Mouse (Mus musculus) cerebellum, adult 18-20 months (tissue): Measurements from ENCODE around the gene Ywhah.

Source experiments
- DNase-seq, 2 experiments: peaks; one replicate each; pipeline ENCODE4 v3.0.0; 2021

Ywhah gene

DNA sequence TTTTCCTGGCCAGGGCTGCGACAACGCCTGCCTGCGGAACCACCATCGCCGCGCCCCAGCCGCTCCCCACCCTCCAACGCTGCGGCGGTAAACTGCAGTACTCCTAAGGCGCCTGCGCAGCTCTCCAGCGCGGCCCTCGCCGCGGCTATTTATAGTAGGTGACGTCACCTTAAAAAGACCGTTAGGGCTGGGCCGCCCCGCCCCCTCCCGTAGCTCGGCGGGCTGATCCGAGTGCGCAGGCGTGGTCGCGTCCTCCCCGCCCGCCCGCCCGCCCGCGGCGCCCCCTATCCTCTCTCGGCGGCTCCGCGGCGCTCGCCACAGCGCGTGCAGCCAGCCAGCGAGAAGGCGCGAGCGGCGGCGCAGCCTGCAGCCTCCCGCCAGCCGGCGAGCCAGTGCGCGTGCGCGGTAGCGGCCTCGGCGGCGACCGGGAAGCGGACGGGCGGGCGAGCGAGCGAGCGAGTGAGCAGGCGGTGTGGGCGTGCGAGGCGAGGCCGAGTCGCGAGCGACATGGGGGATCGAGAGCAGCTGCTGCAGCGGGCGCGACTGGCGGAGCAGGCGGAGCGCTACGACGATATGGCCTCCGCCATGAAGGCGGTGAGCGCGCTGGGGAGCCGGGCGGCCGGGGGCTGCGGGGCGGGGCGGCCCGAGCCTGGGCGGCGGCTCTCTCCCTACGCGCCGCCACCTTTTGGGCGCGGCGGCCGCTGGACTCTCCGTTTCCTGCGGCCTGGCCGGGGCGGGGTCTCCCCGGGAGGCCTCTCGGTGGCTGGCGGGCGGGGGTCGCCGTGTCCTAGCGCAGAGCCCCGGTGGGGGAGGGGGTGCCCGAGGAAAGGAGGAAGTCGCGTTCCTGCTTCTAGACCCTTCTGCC, at the start of gene Ywhah:
TSS of gene Ywhah (plus strand) at position 256 of the 865 bp plus-strand sequence.
- DNase-seq, result peak; percentile 95 to 99

DNA sequence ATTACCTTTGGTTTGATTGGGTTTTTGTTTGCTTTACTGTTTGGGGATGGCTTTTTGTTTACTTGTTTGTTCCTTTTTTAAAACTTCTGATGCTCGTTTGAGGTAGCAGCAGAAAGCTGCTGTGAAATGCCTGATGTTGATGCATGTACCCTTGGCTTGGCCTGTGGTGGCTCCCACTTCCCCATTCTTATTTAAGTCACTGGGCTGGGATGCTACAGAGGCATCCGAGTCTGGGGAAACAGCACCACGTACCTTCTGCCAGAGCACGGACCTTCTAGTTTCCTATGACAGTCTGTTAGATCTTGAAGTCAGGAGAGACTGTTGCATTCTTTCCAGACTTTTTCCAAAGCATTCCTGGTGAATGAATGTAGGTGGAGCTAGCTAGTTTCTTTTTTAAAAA, 42.1 kb upstream of the Ywhah start:
- DNase-seq, result no peak

DNA sequence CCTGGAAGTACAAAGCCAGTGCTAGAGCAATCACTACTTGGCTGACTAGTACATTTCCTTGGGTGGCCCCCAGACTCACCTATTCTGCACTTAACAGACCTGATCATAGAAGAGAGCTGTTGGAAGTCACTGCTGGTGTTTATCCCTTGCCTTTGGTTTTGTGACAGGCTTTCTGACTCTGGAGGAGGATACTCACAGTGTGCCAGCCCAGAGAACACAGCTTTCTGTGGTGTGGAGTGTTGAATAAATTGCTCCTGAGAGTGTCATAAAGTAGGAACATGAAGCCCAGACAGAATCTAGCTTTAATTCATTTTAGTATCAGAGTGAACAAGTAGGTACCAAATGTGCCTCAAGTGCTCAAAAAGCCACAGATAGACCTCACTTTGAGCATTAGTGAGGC, 41.4 kb upstream of the Ywhah start:
- no peak for DNase-seq

DNA sequence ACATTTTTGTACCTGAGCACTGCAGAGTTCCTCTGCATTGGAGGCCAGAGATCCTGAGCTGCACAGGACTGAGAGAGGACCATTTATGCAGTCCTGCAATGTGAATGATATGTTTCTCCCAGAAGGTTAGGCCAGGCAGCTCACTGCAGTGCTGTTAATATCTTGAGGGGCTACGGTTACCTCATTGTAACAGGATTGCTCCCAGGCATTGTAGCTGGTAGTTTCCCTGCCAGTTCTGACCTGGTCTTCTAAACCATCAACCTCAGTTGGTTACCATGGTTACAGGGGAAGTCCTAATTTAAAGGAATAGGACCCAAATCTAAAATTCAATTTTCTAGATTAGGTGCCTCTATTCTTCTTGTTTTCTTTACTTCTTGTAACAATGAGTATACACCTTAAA, 33.2 kb upstream of the Ywhah start:
- DNase-seq, result no peak

DNA sequence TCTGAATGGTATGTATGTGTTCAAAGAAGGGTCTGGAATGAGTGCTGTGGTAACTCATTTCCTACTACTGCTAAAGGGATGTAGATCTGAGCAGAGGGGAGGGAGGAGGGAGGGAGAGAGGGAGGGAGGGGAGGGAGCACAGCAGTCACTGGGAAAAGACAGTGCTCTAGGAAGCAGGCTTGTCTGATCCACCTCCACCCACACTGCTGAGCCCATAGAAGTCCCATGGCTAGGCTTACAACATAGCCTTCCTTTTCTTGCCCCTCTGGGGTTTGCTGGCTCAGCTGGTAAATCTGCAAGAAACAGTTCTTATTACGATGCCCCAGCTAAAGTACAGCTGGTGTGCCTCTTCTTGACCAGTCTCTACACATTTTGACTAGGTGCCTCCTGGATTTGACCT, 30.7 kb upstream of the Ywhah start:
- DNase-seq, result no peak

DNA sequence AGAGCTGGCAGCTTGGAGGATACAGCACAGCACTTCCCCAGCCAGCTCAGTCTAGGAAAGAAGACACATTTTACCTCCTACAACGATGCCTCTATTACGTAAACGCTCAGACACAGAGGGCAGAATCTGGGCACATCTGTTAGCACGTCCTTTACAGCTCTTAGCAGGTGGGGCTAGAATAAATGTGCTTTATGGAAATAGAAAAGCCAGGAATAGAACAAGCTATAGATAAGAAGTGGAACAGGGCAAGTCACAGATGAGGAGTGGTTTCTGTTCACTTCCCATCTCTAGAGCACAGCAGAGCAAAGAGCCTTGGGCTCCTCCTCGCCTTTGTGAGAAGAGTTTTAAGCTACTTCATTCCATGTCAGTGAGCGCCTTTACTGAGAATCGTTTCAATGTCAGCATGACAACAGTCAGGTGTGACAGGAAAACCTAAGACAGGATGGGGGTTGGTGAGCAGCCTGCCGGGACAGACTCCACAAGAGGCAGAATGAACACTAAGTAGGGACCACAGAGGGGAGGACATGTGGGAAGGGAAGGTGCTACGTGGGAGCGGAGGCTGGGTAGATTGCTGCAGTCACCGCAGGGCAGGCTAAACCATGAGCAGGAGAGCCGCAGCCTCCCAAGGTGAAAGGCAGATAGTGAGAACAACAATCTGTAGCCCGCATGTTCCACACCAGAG, 28.5 kb upstream of the Ywhah start:
- DNase-seq, result no peak

DNA sequence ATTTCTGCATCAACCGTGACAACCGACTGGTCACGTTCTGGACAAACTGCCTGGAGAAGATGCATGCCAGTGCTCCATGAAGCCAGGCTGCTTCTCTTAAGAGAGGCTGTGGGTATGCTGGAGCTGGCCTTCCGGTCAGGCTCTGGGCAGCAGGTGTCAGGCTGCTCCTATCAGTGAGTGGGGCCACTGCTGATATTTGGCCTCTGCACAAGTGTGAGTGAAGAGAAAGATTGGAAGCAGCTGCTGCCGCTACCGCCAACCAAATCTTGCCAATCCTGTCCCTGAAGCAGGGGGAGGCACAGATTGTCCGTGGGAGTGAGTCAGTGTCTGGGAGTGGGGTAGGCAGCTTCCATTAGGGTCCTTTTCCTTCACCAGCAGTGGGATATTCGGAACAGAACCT, 27.5 kb upstream of the Ywhah start:
- DNase-seq, result peak; percentile 67 to 77

DNA sequence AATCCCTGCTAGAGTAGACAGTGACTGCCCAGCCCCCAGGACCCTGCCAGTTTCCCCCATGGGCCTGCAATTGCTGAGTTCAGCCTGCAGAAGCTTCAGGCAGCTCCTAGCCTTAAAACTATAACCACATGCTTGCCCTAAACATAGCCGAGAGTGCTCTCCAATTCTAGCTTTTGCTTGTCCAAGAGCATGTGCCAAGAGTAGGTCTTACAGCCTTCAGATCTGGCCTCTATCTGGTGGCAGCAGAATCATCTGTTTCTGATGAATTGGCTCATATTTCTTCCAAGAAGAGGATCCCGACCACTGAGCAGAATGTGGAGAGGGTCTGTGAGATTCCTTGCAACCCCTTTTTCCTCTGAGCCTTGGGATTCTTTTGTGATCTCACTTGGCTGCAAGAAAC, 24.1 kb upstream of the Ywhah start:
- DNase-seq, result no peak

DNA sequence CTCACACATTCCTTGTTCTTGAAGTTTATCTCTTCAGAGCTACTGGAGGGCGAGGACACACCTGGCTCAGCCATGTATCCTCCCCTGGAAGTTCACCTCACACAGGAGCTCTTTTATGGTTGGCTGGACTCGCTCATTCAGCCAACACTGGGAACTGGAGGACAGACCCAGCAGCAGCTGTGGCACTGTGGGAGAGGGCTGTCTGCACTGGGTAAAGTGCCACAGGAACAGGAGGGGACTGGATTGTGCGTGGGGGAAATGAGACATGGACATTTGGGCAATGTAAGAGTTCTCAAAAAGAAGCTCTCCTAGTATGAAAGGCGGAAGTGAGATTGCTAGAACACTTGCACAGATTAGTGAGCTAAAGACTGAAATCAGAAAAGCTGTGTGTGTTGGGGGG, 22.9 kb upstream of the Ywhah start:
- no peak for DNase-seq

DNA sequence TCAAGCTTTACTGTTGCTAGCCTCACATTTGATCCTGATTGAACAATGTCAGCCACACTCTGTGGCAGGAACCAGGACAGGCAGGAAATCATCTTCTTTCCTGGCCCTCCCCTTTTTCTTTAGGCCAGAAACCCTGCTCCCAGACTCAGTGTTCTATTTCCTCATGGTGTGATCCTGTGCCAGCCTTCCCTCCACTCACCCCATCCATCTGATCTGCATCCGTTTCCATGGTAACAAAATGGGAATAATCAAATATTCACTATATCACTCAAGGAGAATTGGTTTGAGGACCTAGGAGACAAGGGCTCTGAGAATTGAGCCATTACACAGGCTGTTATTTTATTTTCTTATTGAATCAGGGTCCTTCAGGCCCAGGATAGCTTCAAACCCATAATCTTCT, 22.1 kb upstream of the Ywhah start:
- no peak for DNase-seq

DNA sequence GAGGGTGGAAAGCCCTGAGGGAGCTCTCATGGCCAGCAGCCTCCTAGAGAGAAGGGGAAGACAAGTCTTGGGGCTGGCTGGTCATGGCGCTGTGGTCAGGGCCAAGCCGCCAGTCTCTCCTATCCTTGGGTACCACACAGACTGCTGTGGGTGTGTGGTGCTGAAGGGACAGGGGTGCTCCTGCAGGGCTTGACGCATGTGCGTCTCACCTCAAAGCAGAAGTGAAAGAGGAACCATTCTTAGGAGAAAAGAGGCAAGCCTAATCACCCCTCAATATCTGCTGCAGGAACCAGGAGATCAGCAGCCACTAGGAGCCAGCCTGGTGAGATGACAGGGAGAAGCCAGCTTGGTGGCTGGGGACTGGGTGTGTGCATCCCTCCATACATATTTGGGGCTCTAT, 20.9 kb upstream of the Ywhah start:
- no peak for DNase-seq

DNA sequence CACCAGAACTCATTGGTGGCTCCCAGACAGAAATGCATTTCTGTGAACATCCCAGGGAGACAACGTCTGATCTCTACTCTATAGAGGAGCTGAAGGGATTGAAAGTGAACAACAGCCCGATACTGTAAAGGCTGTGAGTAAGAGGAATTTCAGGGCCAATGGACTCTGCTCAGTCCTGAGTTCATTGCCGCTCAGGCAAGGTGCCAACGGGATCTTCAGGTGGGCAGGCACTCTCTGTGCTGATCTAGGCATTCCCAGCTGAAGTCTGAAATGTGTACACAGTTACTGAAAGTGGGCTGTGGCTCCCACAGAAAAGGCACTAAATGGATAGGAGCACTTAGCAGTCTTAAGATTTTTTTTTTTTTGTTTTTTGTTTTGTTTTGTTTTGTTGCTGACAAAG, 19.8 kb upstream of the Ywhah start:
- no peak for DNase-seq

DNA sequence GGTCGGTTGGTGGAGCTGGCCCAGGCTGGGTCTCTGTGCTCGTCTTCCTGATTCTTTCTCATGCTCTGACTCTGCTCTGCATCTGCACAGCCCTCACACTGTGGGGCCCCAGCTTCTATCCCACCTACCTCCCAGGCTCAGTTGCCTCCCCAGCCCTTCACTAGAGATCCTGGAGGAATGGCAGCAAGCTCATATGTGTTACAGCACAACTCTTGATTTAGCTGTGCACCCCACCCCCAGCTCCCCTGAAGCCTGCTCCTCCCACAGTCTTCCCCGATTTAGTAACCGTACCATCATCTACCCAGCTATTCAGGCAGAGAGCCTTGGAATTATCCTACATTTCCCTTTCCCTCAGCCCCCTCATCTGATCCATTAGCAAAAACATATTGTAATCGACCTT, 17.5 kb upstream of the Ywhah start:
- DNase-seq, result no peak

DNA sequence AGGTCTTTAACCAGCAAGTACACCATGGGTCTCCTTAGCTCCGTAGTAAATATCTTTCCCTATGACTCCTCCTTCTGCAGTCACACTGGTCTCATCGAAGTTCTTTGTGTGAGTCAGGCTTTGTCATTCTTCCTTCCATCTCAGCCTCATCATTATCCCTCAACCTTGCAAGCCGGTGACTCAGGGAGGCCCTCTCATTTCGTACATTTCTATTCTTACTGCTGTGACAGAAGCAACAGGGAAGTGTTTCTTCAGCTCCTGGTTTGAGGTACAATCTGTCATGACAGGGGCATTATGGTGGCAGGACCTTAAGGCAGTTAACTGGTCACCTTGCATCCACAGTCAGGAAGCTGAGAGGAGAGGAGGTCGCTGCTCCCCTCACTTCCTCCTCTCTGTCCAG, 15.8 kb upstream of the Ywhah start:
- no peak for DNase-seq

DNA sequence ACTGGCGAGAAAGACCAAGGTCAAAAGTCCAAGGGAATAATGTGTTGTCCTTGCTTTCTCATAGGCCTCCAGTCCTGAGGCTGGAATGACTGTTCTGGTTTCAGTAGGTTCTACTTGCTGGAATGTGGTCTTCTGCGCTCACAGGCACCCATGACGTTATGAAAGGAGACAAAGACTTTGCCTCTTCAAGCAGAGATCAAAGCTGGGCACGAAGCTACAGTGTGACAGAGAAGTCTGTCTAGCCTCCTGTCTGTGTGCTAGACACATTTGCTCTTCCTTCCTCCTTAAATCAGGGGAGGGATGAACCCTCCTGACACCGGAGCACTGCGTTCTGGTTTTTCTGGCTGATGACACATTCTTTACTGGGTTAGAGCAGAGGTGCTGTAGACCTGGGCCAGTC, 15.1 kb upstream of the Ywhah start:
- no peak for DNase-seq

DNA sequence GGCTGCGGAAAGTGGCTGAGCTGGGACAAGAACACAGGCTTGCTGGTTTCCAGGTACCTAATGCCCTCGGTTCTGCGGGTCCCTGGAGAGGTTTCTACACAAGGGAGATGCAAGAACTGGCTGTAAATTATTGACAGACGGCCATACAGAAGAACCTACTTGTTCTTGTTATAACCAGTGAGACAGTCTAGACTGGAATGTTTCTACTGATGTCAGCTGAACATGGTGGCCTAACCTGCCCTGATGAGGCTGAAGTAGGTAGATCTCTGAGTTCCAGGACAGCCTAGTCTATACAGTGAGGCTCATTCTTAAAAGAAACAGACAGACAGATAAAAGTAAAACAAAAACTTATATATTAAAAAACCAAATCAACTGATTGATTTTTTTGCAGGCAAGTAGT, 14.5 kb upstream of the Ywhah start:
- DNase-seq, result no peak

DNA sequence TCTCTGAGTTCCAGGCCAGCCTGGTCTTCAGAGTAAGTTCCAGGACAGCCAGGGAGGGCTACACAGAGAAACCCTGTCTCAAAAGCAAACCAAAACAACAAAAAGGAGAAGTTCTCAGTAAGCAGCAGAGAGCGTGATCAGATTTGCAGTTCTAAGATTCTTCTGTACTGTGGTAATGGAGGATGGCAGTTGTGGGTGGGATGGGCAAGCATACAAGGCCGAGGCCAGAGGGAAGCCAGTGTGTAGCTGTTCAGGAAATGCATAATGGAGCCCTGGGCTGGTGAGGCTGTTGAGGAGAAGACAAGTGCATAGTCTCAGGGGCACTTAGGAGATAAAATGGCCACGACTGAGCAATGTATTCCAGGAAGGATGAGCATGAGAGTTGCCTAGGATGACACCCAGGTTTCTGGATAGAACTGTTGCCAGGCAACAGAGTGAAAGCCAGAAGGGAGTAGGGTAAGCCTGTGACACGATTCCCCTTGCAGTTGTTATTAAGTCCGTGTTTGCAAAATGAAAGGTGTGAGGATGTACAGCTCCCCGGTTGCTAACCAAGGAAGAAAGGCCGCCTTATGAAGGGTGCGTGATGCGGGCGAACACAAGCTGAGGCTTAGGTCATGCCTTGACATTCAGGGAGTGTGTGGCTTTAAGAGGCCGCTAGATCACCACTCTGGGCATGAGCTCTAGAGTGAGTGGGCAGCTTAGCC, 13.0 kb upstream of the Ywhah start:
- DNase-seq, result no peak

DNA sequence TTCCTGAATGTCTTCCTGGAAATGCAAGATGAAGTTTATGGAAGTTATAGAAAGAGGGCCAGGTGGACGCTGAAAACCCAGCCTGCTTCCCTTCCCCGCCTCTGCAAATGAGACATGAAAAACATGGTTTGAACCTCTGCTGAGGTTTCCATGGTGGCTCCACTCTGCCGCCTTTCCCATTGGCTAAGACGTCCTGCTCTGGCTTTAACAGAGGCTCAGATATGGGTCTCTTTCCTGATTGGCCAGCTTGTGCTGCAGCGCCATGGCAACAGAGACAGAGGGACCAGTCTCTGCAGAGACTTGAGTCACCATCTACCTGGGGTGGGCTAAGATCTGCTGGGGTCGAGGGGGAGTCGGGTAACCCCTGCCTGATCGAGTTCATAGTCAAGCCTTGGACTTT, 11.9 kb upstream of the Ywhah start:
- no peak for DNase-seq

DNA sequence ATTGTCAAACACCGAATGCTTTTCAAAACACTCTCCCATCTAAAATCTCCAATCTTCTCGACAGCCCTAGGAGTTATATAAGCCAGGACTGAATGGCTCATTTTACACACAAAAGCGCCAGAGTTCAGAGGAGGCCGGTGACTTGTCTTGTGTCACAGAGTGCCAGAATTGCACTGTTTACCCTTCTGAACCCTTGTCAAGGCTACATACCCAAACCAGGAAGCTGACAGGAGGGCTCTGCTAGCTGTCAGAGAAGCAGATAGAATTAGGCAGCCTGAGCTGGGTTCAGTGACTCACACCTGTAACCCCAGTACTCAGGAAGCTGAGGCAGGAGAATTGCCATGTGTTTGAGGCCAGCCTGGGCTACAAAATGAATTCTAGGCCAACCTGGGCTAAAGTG, 11.2 kb upstream of the Ywhah start:
- no peak for DNase-seq

DNA sequence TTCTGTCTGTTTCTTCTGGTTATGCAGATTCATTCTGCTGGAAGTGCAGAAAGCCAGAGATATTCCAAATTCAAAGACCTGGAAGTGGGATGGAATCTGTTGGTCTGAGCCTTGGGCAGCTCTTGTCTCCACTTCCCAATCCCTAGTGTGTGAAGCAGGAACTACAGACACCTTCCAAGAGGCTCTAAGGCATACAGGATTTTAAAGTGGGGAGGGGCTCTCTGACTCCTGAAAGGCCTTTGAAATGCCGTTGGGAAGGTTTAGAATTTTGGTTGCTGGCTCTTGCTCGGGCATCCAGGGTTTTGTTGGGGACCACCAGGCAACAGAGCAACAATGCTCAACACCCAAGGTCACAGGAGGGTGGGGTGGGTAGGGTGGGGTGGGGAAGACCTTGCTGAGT, 9.3 kb upstream of the Ywhah start:
- no peak for DNase-seq

DNA sequence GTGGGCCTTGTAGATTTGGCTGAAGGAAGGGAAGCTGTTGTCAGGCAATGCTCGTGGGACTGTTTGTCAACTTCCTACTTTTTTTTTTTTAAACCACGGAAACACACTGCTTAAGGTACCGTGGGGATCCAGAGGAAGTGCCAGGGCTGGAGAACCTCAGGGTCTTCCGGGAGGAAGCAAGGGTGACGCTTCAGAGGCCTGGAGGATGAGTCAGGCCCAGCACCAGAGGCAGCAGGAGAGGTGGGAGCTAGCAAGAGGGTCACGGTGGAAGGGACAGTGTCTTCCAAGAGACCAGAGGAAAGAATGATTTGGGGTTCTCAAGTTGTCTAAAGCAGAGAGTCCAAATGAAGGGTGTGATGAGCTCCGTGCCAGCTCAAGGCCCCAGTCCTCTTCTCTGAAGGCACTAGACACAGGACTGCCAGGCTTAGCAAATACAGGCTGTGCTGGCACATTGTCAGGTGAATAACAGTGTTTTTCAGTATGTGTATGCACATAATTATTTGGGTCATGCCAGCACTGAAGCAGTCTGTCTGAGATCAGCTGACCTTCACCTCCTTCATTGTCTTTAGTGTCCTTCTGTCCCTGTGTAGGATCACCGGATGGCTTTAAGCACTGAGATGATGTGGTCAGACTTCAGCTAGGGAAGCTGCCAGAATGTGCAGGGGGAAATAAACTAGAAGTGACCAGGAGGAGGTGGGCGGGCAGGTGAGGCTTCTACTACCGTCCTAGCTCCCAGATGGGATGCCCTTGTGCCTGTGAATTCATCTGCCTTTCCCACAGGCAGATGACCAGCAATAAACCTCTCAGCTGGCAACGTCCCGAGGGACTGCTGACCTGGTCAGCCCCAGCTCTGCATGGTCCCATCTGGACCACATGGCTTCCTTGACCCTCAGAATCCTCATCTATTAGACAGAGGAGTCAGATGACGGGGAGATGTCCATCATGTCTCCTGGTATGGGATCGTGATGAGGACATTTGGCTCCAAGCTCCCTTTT, 8.5 kb upstream of the Ywhah start:
- DNase-seq, result peak; percentile 28 to 35
